Mouse (Mus musculus): ENCODE measurements around the gene Sap18b. TPM values are rescaled to one million over a fixed set of nuclear protein-coding genes. Genes with fewer than 3 reads are reported as not detected.

The Sap18b gene
- total RNA-seq, 2 experiments from 2014 or later: 78.3 to 88.9 TPM

DNA sequence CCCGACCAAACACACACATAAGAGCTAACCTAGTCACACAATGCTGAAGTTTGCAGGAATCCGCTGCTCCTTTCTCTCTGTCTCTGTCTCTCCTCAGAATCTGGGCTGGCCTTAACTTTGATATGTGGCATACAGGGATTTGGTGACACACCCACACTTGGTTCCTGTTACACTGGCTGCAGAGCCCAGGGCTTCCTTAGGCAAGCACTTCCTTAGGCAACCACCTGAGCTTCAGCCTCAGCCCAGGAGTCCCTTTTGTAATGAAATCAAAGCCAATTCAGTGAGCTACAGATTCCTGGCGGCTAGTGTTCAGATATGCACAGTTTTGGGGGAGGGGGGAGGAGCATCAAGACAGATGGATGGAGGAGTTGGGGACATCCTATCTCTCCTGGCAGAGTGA is 7.5 kb upstream of the Sap18b start:
- intact Hi-C loops (cut with DNase I; ENCODE audit: low total_unique reads): no loop called here
- no peak for DNase-seq

- intact Hi-C loops (cut with DNase I; ENCODE audit: low total_unique reads): no loop called here
These were observed 6.9 kb upstream of the Sap18b start for GRCm38 (mm10) chr8:95818211-95818610.

DNA sequence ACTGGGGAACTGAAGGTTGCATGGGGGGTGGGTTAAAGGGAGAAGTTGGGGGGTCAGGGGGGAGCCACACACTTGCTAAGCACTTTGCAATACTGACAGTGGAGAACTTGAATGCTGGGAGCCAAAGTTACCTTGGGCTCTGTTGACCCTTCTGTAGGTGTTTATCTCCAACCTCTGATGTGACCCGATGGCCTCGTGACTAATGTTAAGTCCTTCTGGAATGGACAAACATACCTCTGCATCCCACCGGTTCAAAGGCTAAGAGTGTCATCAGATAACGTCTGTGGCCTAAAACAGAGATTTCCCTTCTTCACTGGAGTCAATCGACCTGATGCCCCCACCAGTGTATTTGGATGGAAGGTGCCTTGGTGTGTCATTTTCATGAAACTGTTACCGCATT is 3.9 kb upstream of the Sap18b start:
- intact Hi-C loops (cut with DNase I; ENCODE audit: low total_unique reads): no loop called here

More at GRCm38 (mm10) chr8:95818211-95818610, 6.9 kb upstream of the Sap18b start:
- DNase-seq: no peak

GRCm38 (mm10) chr8:95822096-95822495 is 3.0 kb upstream of the Sap18b start:
- no peak for DNase-seq
- intact Hi-C loops (cut with DNase I; ENCODE audit: low total_unique reads): no loop called here

More for the DNA sequence above, 3.9 kb upstream of the Sap18b start:
- no peak for DNase-seq

DNA sequence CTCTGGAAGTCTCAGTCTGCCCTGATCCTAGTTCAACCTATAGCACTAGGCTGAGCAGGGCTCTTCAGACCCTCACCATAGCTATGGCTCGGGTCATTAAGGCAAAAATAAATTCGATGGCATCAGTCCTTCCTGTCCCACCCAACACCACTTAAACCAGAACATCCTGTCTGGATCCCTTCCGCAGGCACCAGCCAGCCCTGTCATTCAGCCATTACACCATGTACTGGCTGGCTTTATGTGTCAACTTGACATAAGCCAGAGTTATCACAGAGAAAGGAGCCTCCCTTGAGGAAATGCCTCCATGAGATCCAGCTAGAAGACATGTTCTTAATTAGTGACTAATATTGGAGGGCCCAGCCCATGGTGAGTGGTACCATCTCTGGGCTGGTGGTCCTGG is 2.4 kb upstream of the Sap18b start:
- intact Hi-C loops (cut with DNase I; ENCODE audit: low total_unique reads): no loop called here

GRCm38 (mm10) chr8:95830144-95830543 is 5.0 kb downstream of the Sap18b start:
- intact Hi-C loops (cut with DNase I; ENCODE audit: low total_unique reads): loop anchor here (5.0 kb wide), 1 partner anchor 53 kb away; no protein-coding TSS in a partner anchor
- no peak for DNase-seq

More for the DNA sequence above, 2.4 kb upstream of the Sap18b start:
- DNase-seq: no peak

- peak; percentile 73 for DNase-seq
- intact Hi-C loops (cut with DNase I; ENCODE audit: low total_unique reads): loop anchor here (5.0 kb wide), 1 partner anchor 56 kb away; no protein-coding TSS in a partner anchor
These were observed 7.7 kb downstream of the Sap18b start for GRCm38 (mm10) chr8:95832603-95833434.

DNA sequence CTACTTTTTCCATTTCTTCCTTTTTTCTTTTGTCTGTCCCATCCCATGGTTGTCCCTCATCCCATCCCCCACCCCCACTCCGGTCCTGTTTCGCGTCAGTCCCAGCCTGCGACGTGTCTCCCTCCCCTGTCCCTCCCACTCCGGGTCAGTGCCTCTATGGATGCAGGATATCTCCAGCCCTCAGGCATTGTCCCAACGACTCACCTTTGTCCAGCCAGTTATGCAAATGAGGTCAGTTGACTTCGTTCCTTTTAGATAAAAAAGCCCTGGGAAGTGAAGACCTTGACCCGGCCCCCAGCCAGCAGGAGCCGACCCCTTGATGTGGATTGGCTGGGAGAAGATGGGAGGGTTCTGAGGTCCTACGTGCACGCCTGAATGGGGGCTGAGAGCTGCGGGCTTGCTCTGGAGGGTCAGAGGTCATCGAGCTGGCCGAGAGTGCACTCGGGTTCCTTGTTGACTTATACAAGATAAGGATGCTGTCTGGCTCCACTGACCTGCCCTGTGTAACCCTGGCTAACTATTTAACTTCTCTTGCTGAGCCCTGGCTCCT is 8.4 kb downstream of the Sap18b start:
- DNase-seq: no peak
- intact Hi-C loops (cut with DNase I; ENCODE audit: low total_unique reads): loop anchor here (5.0 kb wide), 1 partner anchor 56 kb away; no protein-coding TSS in a partner anchor

GRCm38 (mm10) chr8:95835891-95836290 is 10.7 kb downstream of the Sap18b start:
- intact Hi-C loops (cut with DNase I; ENCODE audit: low total_unique reads): no loop called here

DNA sequence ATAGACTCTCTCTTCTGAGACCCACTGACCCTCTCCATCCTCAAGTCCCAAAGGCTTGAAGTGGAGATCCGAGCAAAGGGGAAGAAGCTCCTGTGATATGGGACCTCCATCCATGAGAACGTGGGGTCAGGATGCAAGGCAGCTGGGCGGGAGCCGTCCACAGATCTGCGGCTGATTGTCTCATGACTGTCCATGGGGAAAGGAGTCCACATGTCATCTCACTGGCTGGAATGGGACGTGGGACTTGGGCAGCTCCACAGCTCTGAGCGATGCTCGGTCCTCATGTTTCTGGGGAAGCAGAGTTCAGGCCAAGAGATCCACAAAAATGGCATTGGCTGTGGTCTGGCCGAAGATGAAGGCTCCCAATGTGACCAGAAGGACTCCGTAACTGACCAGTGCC is 12.1 kb downstream of the Sap18b start:
- intact Hi-C loops (cut with DNase I; ENCODE audit: low total_unique reads): no loop called here

More at GRCm38 (mm10) chr8:95835891-95836290, 10.7 kb downstream of the Sap18b start:
- DNase-seq: no peak

GRCm38 (mm10) chr8:95839289-95839688 is 14.1 kb downstream of the Sap18b start:
- no peak for DNase-seq
- intact Hi-C loops (cut with DNase I; ENCODE audit: low total_unique reads): no loop called here

More for the DNA sequence above, 12.1 kb downstream of the Sap18b start:
- no peak for DNase-seq

- intact Hi-C loops (cut with DNase I; ENCODE audit: low total_unique reads): no loop called here
- DNase-seq: no peak
These were observed 16.3 kb downstream of the Sap18b start for GRCm38 (mm10) chr8:95841436-95841835.

GRCm38 (mm10) chr8:95843968-95844367 is 18.8 kb downstream of the Sap18b start:
- intact Hi-C loops (cut with DNase I; ENCODE audit: low total_unique reads): no loop called here
- no peak for DNase-seq

GRCm38 (mm10) chr8:95845026-95845425 is 19.9 kb downstream of the Sap18b start:
- DNase-seq: no peak
- intact Hi-C loops (cut with DNase I; ENCODE audit: low total_unique reads): no loop called here

- intact Hi-C loops (cut with DNase I; ENCODE audit: low total_unique reads): no loop called here
These were observed 23.0 kb downstream of the Sap18b start for GRCm38 (mm10) chr8:95848061-95848551.

GRCm38 (mm10) chr8:95848734-95849464 is 23.8 kb downstream of the Sap18b start:
- intact Hi-C loops (cut with DNase I; ENCODE audit: low total_unique reads): no loop called here
- no peak for DNase-seq

More at GRCm38 (mm10) chr8:95848061-95848551, 23.0 kb downstream of the Sap18b start:
- DNase-seq: no peak

GRCm38 (mm10) chr8:95850326-95850725 is 25.2 kb downstream of the Sap18b start:
- DNase-seq: no peak
- intact Hi-C loops (cut with DNase I; ENCODE audit: low total_unique reads): no loop called here

DNA sequence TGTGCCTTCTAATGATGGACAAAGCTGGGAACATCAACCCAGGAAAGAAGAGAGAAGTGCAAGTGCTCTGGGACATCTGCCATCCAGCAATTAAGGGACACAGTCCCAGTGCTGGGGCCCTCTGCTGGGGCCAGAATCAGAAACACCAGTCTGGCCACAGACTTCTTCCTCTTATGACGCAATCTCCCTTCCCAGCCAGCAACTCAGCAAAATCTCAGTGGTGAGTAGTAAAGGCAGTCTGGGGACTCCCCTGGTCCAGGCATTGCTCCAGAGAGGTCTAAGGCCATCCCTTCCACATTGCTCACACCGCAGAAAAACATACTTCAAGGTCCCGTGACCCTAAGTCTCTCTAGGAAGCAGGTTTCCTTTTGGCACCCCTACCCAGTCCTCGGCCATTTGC is 27.1 kb downstream of the Sap18b start:
- intact Hi-C loops (cut with DNase I; ENCODE audit: low total_unique reads): no loop called here
- peak; percentile 32 for DNase-seq

DNA sequence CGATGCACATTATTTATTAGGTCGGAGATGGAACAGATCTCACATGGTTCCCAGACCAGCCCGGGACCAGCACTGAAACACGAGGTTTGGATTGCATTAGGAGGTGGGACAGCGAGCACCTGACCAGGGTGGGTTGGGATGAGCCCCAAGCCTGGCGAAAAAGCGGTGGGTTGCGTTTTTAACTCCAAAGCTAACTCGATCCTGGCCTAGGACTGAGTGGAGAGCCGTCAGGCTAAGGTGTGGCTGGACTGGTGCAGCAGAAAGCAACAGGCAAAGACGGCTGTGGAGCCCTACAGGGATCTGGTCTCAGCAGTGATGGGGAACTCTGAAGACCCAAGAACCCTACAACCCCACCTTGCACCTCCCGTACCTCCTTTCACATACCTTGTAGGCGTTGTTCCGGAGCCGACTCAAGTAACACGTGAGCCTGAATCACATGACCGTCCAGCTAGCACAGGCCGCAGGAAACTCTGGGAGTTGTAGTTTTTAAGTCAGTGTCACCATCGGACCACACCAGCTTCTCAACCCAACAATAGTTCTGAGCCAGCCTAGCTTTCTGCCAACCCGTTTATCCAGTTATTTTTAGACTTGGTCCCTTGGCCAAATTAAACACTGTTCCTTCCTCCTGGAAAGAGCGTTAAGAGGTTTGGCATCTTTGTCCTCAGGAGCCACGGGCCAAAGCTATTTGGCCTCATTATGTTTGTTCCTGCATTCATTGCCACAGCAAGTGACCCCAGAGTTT is 28.1 kb downstream of the Sap18b start, which contains the start of gene Slc38a7:
Gene Slc38a7 (minus strand): TSS at position 438 of the 742 bp plus-strand sequence.
- intact Hi-C loops (cut with DNase I; ENCODE audit: low total_unique reads): no loop called here
- peak; percentile 54 for DNase-seq
